In the genomic region with DNA sequence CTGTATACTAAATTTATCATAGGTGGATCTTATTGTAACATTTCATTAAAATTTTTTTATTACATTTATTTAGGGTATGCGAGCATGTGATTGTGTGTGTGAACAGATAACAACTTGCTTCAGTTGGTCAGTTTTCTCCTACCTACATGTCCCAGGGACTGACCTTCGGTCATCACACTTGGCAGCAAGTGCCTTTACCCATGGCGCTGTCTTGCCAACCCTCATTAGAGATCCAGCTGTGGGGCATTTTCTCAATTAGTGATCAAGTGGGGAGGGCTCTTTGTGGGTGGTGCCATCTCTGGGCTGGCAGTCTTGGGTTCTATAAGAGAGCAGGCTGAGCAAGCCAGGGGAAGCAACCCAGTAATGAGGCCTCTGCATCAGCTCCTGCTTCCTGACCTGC, we compare ENCODE assay signal across 25 mouse cellular contexts. TPM values are rescaled to one million over a fixed set of nuclear protein-coding genes. Genes with fewer than 3 reads are reported as not detected.
DNase-seq lines count a peak whose midpoint lies in the region; ATAC-seq lines count a peak whose summit lies in the region.
"Had no signal": no experiment of that assay in that cellular context is flagged by ENCODE, and none has a peak within 500 bp of the region (broad histone marks: within the 10 kb centered on the region; RNA-seq: fewer than 3 reads in every experiment).

No protein-coding gene starts in this region.

- DNase-seq in kidney, adult 11 months = peak; percentile 34
- DNase-seq in kidney, postnatal 10 days = no peak
- DNase-seq in kidney, postnatal 36 days = peak; percentile 28 to 59
- no peak for DNase-seq in kidney, postnatal 14 days
- peak; percentile 1 for DNase-seq in thymus, postnatal 14 days
- DNase-seq in thymus, postnatal 25 days = no peak
- DNase-seq: adrenal gland, adult 8-10 months; adrenal gland, postnatal 25 days; cerebellum, adult 11-12 months; cerebellum, adult 8-10 months; cerebellum, postnatal 10 days; cerebellum, postnatal 36 days; embryo, embryonic 11 days; gastrocnemius, postnatal 25 days; heart, adult 2 months; heart, postnatal 14 days had no signal

- ATAC-seq in activated CD4-positive, CD25-positive, alpha-beta regulatory T cell, adult 4 months = no peak
- ATAC-seq: forebrain, embryonic 15.5 days had no signal

RNA-seq across cellular contexts. Expression of a gene that starts 13.9 kb away (rescaled TPM):
- 10 to 100 TPM; 57.3 to 70.9 TPM for polyA plus RNA-seq in activated CD4-positive, CD25-positive, alpha-beta regulatory T cell, adult 4 months (2017; shearing (Covaris generic))
- polyA plus RNA-seq: embryonic facial prominence, embryonic 10.5 days; embryonic facial prominence, embryonic 13.5 days; erythroblast, embryonic 14.5 days; forebrain, embryonic 12.5 days; forebrain, embryonic 15.5 days; heart, embryonic 10.5 days; heart, embryonic 13.5 days; hindbrain, embryonic 12.5 days had no signal

RNA-seq across cellular contexts. Expression of a gene that starts 21.5 kb away (rescaled TPM):
- polyA plus RNA-seq in activated CD4-positive, CD25-positive, alpha-beta regulatory T cell, adult 4 months (2017; shearing (Covaris generic)) = 100 to 1,000 TPM in 1 of 2 experiments, 10 to 100 TPM in 1; 68.0 to 148 TPM

RNA-seq across cellular contexts. Expression of a gene that starts 27.3 kb away (rescaled TPM):
- 1,000 to 10,000 TPM in 1 of 2 experiments, 100 to 1,000 TPM in 1; 892 to 1,228 TPM for polyA plus RNA-seq in activated CD4-positive, CD25-positive, alpha-beta regulatory T cell, adult 4 months (2017; shearing (Covaris generic))

RNA-seq across cellular contexts. Expression of a gene that starts 32.7 kb away (rescaled TPM):
- 10 to 100 TPM in 1 of 2 experiments, 1 to 10 TPM in 1; 3.7 to 69.9 TPM for polyA plus RNA-seq in activated CD4-positive, CD25-positive, alpha-beta regulatory T cell, adult 4 months (2017; shearing (Covaris generic))

RNA-seq across cellular contexts. Expression of a gene that starts 37.3 kb away (rescaled TPM):
- polyA plus RNA-seq in activated CD4-positive, CD25-positive, alpha-beta regulatory T cell, adult 4 months (2017; shearing (Covaris generic)) = 100 to 1,000 TPM; 320 to 348 TPM

Comparison
In these comparisons a context has a peak if more than half of its experiments do, and no peak if none do; other contexts are left out.
1. DNase-seq: peak in kidney, adult 11 months (single experiment), kidney, postnatal 36 days (2 of 2) and thymus, postnatal 14 days (single experiment); none in kidney, postnatal 10 days (single experiment), kidney, postnatal 14 days (single experiment) and thymus, postnatal 25 days (single experiment).